Mouse (Mus musculus): ENCODE data around the gene Psme2.

GRCm38 (mm10) chr14:55584702-55585565 is 6.0 kb downstream of the Psme2 start, which contains the start of gene Emc9:
- TF ChIP-seq CTCF (IDR thresholded peaks at IDR 0.05; ENCODE audit: extremely low read depth, insufficient read depth, low read length) (no peak), POLR2A (IDR thresholded peaks at IDR 0.05; ENCODE audit: extremely low read depth, insufficient read depth, low read length) (peak; percentile 63; the same call in 1 of the 2 replicates)
